Mouse (Mus musculus): Measurements from ENCODE around the gene Clcn3. TPM values are rescaled to one million over a fixed set of nuclear protein-coding genes. Genes with fewer than 3 reads are reported as not detected.

The Clcn3 gene
- polyA plus RNA-seq (2014; fragmentation: Illumina TruSeq; extraction: RNeasy Lipid Tissue Mini Kit (QIAGEN cat#74804); ENCODE audit: low read depth, low replicate concordance) = 159 TPM

GRCm38 (mm10) chr8:60982701-60983687 is at the start of gene Clcn3:
Clcn3 (minus strand) TSS chr8:60983300.

GRCm38 (mm10) chr8:60992910-60993638 is 10.0 kb upstream of the Clcn3 start, which contains the start of gene Nek1:
Nek1 (plus strand) TSS chr8:60993195.

GRCm38 (mm10) chr8:60889843-60890519 is 93.1 kb downstream of the Clcn3 start, which contains the start of gene Hpf1:
Hpf1 (plus strand) TSS chr8:60890418.

Other genes with a start within 250 kb of the Clcn3 start
- 76.6 TPM for gene Hpf1, start 92.9 kb downstream of the Clcn3 start, polyA plus RNA-seq (2014; fragmentation: Illumina TruSeq; extraction: RNeasy Lipid Tissue Mini Kit (QIAGEN cat#74804); ENCODE audit: low read depth, low replicate concordance)
- 22.0 TPM for gene Nek1, start 9.9 kb upstream of the Clcn3 start, polyA plus RNA-seq (2014; fragmentation: Illumina TruSeq; extraction: RNeasy Lipid Tissue Mini Kit (QIAGEN cat#74804); ENCODE audit: low read depth, low replicate concordance)
- 15.6 TPM for gene Sh3rf1, start 240.6 kb upstream of the Clcn3 start, polyA plus RNA-seq (2014; fragmentation: Illumina TruSeq; extraction: RNeasy Lipid Tissue Mini Kit (QIAGEN cat#74804); ENCODE audit: low read depth, low replicate concordance)